Mouse (Mus musculus): ENCODE results near the gene Upp2.

DNA sequence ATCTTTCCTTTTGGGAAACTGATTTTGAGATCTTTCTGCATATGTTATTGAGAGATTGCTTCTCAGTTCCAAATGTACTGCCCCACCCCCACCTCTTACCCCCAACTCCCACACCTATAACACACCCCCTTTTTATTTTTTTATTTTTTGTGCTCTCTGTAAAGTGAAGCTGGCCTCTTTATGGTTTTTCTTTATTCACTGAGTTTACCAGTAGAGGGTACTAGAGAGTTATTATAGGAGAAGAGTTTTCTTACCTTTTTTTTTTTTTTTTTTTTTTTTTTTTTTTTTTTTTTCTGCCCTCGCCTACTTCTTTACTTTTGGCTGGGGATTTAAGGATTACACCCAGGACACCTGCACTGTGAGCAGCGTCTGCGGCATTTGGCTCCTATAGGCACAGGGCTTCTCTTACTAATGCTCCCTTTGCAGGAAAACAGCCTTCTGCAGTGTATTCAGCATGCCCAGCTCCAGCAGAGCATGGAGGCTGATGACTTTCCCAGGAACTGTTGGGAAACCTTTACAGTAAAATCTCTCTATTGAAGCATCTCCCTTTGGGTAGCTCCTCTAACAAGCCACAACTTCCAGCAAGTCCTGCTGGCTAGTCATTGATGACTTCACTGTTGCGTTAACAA is 170.2 kb downstream of the Upp2 start:
- no peak for TF ChIP-seq HCFC1 (IDR thresholded peaks at IDR 0.05; ENCODE audit: borderline replicate concordance, insufficient read depth, low read length)
- no peak for TF ChIP-seq CHD2 (IDR thresholded peaks at IDR 0.05; ENCODE audit: low read depth, low read length)
- no peak; the same call in 1 of the 2 replicates for TF ChIP-seq ZC3H11A (IDR thresholded peaks at IDR 0.05; ENCODE audit: borderline replicate concordance, low read depth, low read length)
